In genomic region chr12:9355512-9355911, GRCm38 (mm10) we compare ENCODE assay signal across 16 mouse cellular contexts.
"Had no signal": no experiment of that assay in that cellular context is flagged by ENCODE, and none has a peak within 500 bp of the region (broad histone marks: within the 10 kb centered on the region; RNA-seq: fewer than 3 reads in every experiment).

No protein-coding gene starts in this region.

- H3K4me1 ChIP-seq: neural tube, embryonic 12.5 days; neural tube, embryonic 13.5 days; neural tube, embryonic 15.5 days; stomach, embryonic 15.5 days had no signal

- H3K4me3 ChIP-seq: neural tube, embryonic 12.5 days; neural tube, embryonic 13.5 days; neural tube, embryonic 15.5 days; stomach, embryonic 15.5 days had no signal

- H3K9me3 ChIP-seq: neural tube, embryonic 12.5 days; neural tube, embryonic 13.5 days; neural tube, embryonic 15.5 days; stomach, embryonic 15.5 days had no signal

- H3K9ac ChIP-seq: neural tube, embryonic 12.5 days; neural tube, embryonic 13.5 days; neural tube, embryonic 15.5 days; stomach, embryonic 15.5 days had no signal

- H3K27me3 ChIP-seq: neural tube, embryonic 12.5 days; neural tube, embryonic 13.5 days; neural tube, embryonic 15.5 days; stomach, embryonic 15.5 days had no signal

- H3K27ac ChIP-seq: neural tube, embryonic 12.5 days; neural tube, embryonic 13.5 days; neural tube, embryonic 15.5 days; stomach, embryonic 15.5 days; stomach, postnatal 0 days had no signal

- H3K4me2 ChIP-seq: neural tube, embryonic 12.5 days; neural tube, embryonic 13.5 days; neural tube, embryonic 15.5 days; stomach, embryonic 15.5 days had no signal

- H3K36me3 ChIP-seq: neural tube, embryonic 12.5 days; neural tube, embryonic 13.5 days; neural tube, embryonic 15.5 days; stomach, embryonic 15.5 days had no signal

- DNase-seq: retina, postnatal 1 day; right cerebral cortex, adult 18-20 months; right cerebral cortex, postnatal 14 days; right cerebral cortex, postnatal 25 days; right cerebral cortex, postnatal 4 days; thymus, adult 18-20 months; thymus, adult 2 months; thymus, postnatal 14 days; thymus, postnatal 25 days; thymus, postnatal 36 days; thymus, postnatal 4 days had no signal
